ENCODE assay signal across 9 mouse cellular contexts in genomic region chr5:33937230-33937629, GRCm38 (mm10). TPM values are rescaled to one million over a fixed set of nuclear protein-coding genes. Genes with fewer than 3 reads are reported as not detected.
DNase-seq lines count a peak whose midpoint lies in the region; ATAC-seq and TF ChIP-seq lines count a peak whose summit lies in the region.
"Had no signal": no experiment of that assay in that cellular context is flagged by ENCODE, and none has a peak within 500 bp of the region (broad histone marks: within the 10 kb centered on the region; RNA-seq: fewer than 3 reads in every experiment).

No protein-coding gene starts in this region.

- peak overlapping the region; percentile 74 for H3K4me2 ChIP-seq in heart, embryonic 15.5 days
- H3K4me2 ChIP-seq in hindbrain, postnatal 0 days (ENCODE audit: low read depth, low read length), result peak overlapping the region; percentile 64
- peak overlapping the region; percentile 67 for H3K4me2 ChIP-seq in midbrain, embryonic 13.5 days (replicated peaks)

- DNase-seq in heart, postnatal 4 days, result no peak
- DNase-seq in embryonic facial prominence, embryonic 10.5 days (ENCODE audit: low spot score), result no peak
- DNase-seq in hindbrain, postnatal 0 days (ENCODE audit: low spot score), result no peak
- DNase-seq in frontal cortex, adult 2 months (ENCODE audit: extremely low spot score in 1 of 2, low spot score in 1 of 2), result no peak
- DNase-seq in cerebellum, postnatal 14 days, result no peak
- DNase-seq in cerebellum, adult 9-11 months, result no peak
- DNase-seq: lung, postnatal 14 days had no signal

- TF ChIP-seq CTCF in hindbrain, postnatal 0 days (IDR thresholded peaks at IDR 0.05; ENCODE audit: low read depth), result no peak

- H3K27ac ChIP-seq in heart, embryonic 15.5 days, result no peak overlapping the region
- no peak overlapping the region for H3K27ac ChIP-seq in embryonic facial prominence, embryonic 10.5 days (replicated peaks)
- H3K27ac ChIP-seq in hindbrain, postnatal 0 days, result 0 out of 2 replicates have a peak overlapping the region, but pooled peaks have one; percentile 96
- H3K27ac ChIP-seq in midbrain, embryonic 13.5 days, result no peak overlapping the region

- H3K9ac ChIP-seq in heart, embryonic 15.5 days, result peak overlapping the region; percentile 63; the same call in 1 of the 2 replicates
- H3K9ac ChIP-seq in hindbrain, postnatal 0 days (replicated peaks; ENCODE audit: low read length), result peak overlapping the region; percentile 93; the same call in 1 of the 2 replicates
- H3K9ac ChIP-seq in midbrain, embryonic 13.5 days (replicated peaks), result peak overlapping the region; percentile 64; the same call in 1 of the 2 replicates

- 95% methylated on average over 2 of the region's 2 CpGs for WGBS in heart, embryonic 15.5 days
- WGBS in embryonic facial prominence, embryonic 10.5 days, result over 99% methylated on average over 2 of the region's 2 CpGs
- 98% methylated on average over 2 of the region's 2 CpGs for WGBS in hindbrain, postnatal 0 days
- WGBS in midbrain, embryonic 13.5 days, result 98% methylated on average over 2 of the region's 2 CpGs

- 0 out of 2 replicates have a peak, but pooled peaks cover 2% of the 10 kb centered on the region for H3K36me3 ChIP-seq in heart, embryonic 15.5 days
- peaks cover 42% of the 10 kb centered on the region for H3K36me3 ChIP-seq in embryonic facial prominence, embryonic 10.5 days (replicated peaks)
- no peaks in the 10 kb centered on the region for H3K36me3 ChIP-seq in hindbrain, postnatal 0 days (ENCODE audit: insufficient read depth, low read length)
- H3K36me3 ChIP-seq in midbrain, embryonic 13.5 days, result peaks cover 6% of the 10 kb centered on the region; the same call in 1 of the 2 replicates

- peak overlapping the region; percentile 89 for H3K4me3 ChIP-seq in heart, embryonic 15.5 days
- H3K4me3 ChIP-seq in embryonic facial prominence, embryonic 10.5 days, result peak overlapping the region; percentile 96
- peak overlapping the region; percentile 90; the same call in 1 of the 2 replicates for H3K4me3 ChIP-seq in hindbrain, postnatal 0 days (ENCODE audit: low read length)
- peak overlapping the region; percentile 90 for H3K4me3 ChIP-seq in midbrain, embryonic 13.5 days (replicated peaks)

- no peaks in the 10 kb centered on the region for H3K9me3 ChIP-seq in heart, embryonic 15.5 days (replicated peaks)
- peaks cover 40% of the 10 kb centered on the region for H3K9me3 ChIP-seq in embryonic facial prominence, embryonic 10.5 days
- H3K9me3 ChIP-seq in hindbrain, postnatal 0 days (ENCODE audit: low read length), result no peaks in the 10 kb centered on the region
- 0 out of 2 replicates have a peak, but pooled peaks cover 6% of the 10 kb centered on the region for H3K9me3 ChIP-seq in midbrain, embryonic 13.5 days

- ATAC-seq in heart, embryonic 15.5 days (replicated peaks; ENCODE audit: insufficient number of reproducible peaks, insufficient read depth, low FRiP score, low read depth), result no peak
- no peak for ATAC-seq in hindbrain, postnatal 0 days
- no peak for ATAC-seq in midbrain, embryonic 13.5 days

- H3K27me3 ChIP-seq in heart, embryonic 15.5 days, result no peaks in the 10 kb centered on the region
- no peaks in the 10 kb centered on the region for H3K27me3 ChIP-seq in embryonic facial prominence, embryonic 10.5 days (replicated peaks; ENCODE audit: low read depth, poor library complexity, severe bottlenecking)
- H3K27me3 ChIP-seq in hindbrain, postnatal 0 days (ENCODE audit: insufficient read depth, low read length), result no peaks in the 10 kb centered on the region
- no peaks in the 10 kb centered on the region for H3K27me3 ChIP-seq in midbrain, embryonic 13.5 days

- H3K4me1 ChIP-seq in heart, embryonic 15.5 days (replicated peaks), result peaks cover 26% of the 10 kb centered on the region
- H3K4me1 ChIP-seq in embryonic facial prominence, embryonic 10.5 days, result peaks cover 25% of the 10 kb centered on the region
- H3K4me1 ChIP-seq in hindbrain, postnatal 0 days (ENCODE audit: insufficient read depth, low read length), result peaks cover 6% of the 10 kb centered on the region; the same call in 1 of the 2 replicates
- H3K4me1 ChIP-seq in midbrain, embryonic 13.5 days (replicated peaks), result peaks cover 30% of the 10 kb centered on the region

RNA-seq across cellular contexts. Expression of gene Nelfa, which starts 1.0 kb away (rescaled TPM):
- polyA plus RNA-seq in heart, embryonic 15.5 days (2015; fragmentation: Nextera tagmentation; extraction: Ambion mirVana), result 24.6 and 33.9 TPM in 2 replicates
- total RNA-seq in heart, postnatal 4 days (2021), result 10 to 100 TPM; 16.9 to 18.3 TPM
- 87.5 and 89.2 TPM in 2 replicates for polyA plus RNA-seq in embryonic facial prominence, embryonic 10.5 days (2016; fragmentation: Nextera tagmentation; extraction: Ambion mirVana)
- total RNA-seq in hindbrain, postnatal 0 days (2014; rRNA removed), result 31.2 and 36.2 TPM in 2 replicates
- polyA plus RNA-seq in hindbrain, postnatal 0 days (2015; fragmentation: Nextera tagmentation; extraction: Ambion mirVana), result 29.4 and 29.6 TPM in 2 replicates
- 47.7 and 49.9 TPM in 2 replicates for polyA plus RNA-seq in midbrain, embryonic 13.5 days (2015; fragmentation: Nextera tagmentation; extraction: Ambion mirVana)
- 29.9 and 33.4 TPM in 2 replicates for polyA plus RNA-seq in frontal cortex, adult 2 months (2012; rRNA removed)

RNA-seq across cellular contexts. Expression of gene Gm1673, which starts 46.0 kb away (rescaled TPM):
- polyA plus RNA-seq in heart, embryonic 15.5 days (2015; fragmentation: Nextera tagmentation; extraction: Ambion mirVana), result 52.9 and 54.1 TPM in 2 replicates
- total RNA-seq in heart, postnatal 4 days (2021), result 10 to 100 TPM; 12.5 to 13.9 TPM
- polyA plus RNA-seq in embryonic facial prominence, embryonic 10.5 days (2016; fragmentation: Nextera tagmentation; extraction: Ambion mirVana), result 211 and 214 TPM in 2 replicates
- 626 and 692 TPM in 2 replicates for total RNA-seq in hindbrain, postnatal 0 days (2014; rRNA removed)
- 695 and 703 TPM in 2 replicates for polyA plus RNA-seq in hindbrain, postnatal 0 days (2015; fragmentation: Nextera tagmentation; extraction: Ambion mirVana)
- polyA plus RNA-seq in midbrain, embryonic 13.5 days (2015; fragmentation: Nextera tagmentation; extraction: Ambion mirVana), result 563 and 613 TPM in 2 replicates
- 169 and 190 TPM in 2 replicates for polyA plus RNA-seq in frontal cortex, adult 2 months (2012; rRNA removed)

RNA-seq across cellular contexts. Expression of gene Nat8l, which starts 58.6 kb away (rescaled TPM):
- polyA plus RNA-seq in heart, embryonic 15.5 days (2015; fragmentation: Nextera tagmentation; extraction: Ambion mirVana), result 0.47 and 0.70 TPM in 2 replicates
- total RNA-seq in heart, postnatal 4 days (2021), result 1 to 10 TPM; 1.8 to 2.0 TPM
- polyA plus RNA-seq in embryonic facial prominence, embryonic 10.5 days (2016; fragmentation: Nextera tagmentation; extraction: Ambion mirVana), result 0.47 and 0.73 TPM in 2 replicates
- total RNA-seq in hindbrain, postnatal 0 days (2014; rRNA removed), result 50.3 and 50.9 TPM in 2 replicates
- polyA plus RNA-seq in hindbrain, postnatal 0 days (2015; fragmentation: Nextera tagmentation; extraction: Ambion mirVana), result 6.0 and 6.4 TPM in 2 replicates
- 3.0 and 3.8 TPM in 2 replicates for polyA plus RNA-seq in midbrain, embryonic 13.5 days (2015; fragmentation: Nextera tagmentation; extraction: Ambion mirVana)
- 138 and 150 TPM in 2 replicates for polyA plus RNA-seq in frontal cortex, adult 2 months (2012; rRNA removed)

Comparison
In these comparisons a context has a peak if more than half of its experiments do, and no peak if none do; other contexts are left out.
1. RNA of gene Nat8l, which starts 58.6 kb away (polyA plus RNA-seq): 138 to 150 TPM in frontal cortex, adult 2 months; 6.0 to 6.4 TPM in hindbrain, postnatal 0 days, 3.0 to 3.8 TPM in midbrain, embryonic 13.5 days, 0.47 to 0.73 TPM in embryonic facial prominence, embryonic 10.5 days and 0.47 to 0.70 TPM in heart, embryonic 15.5 days; every median in the first group is over 10 times any median in the second.
2. Peak in every context shown above with its lines, with median percentiles within 50 percentile points of each other: H3K4me2 ChIP-seq, H3K4me3 ChIP-seq and H3K9ac ChIP-seq.